Mouse (Mus musculus): Measurements from ENCODE around the gene Rpl37a. TPM values are rescaled to one million over a fixed set of nuclear protein-coding genes. Genes with fewer than 3 reads are reported as not detected.

Gene Rpl37a
- polyA plus RNA-seq, 1 experiment = 839 TPM

GRCm38 (mm10) chr1:72715593-72716361, 4.7 kb downstream of the Rpl37a start:
- Histone ChIP-seq H3K4me3 (ENCODE audit: insufficient read depth, low read length) (no peak overlapping the region), H3K27ac (ENCODE audit: insufficient read depth, low read length) (no peak overlapping the region), H3K4me1 (ENCODE audit: control insufficient read depth, insufficient read depth, low read length) (peaks cover 3% of the 10 kb centered on the region)
- TF ChIP-seq CTCF (IDR thresholded peaks at IDR 0.05; ENCODE audit: extremely low read depth, insufficient read depth, low read length) (no peak), POLR2A (IDR thresholded peaks at IDR 0.05; ENCODE audit: extremely low read depth, insufficient read depth, low read length) (no peak)

- TF ChIP-seq POLR2A (IDR thresholded peaks at IDR 0.05; ENCODE audit: extremely low read depth, insufficient read depth, low read length) (no peak), CTCF (IDR thresholded peaks at IDR 0.05; ENCODE audit: extremely low read depth, insufficient read depth, low read length) (no peak)
- H3K4me3 ChIP-seq (ENCODE audit: insufficient read depth, low read length) = no peak overlapping the region
- no peak overlapping the region for H3K27ac ChIP-seq (ENCODE audit: insufficient read depth, low read length)
- H3K4me1 ChIP-seq (ENCODE audit: control insufficient read depth, insufficient read depth, low read length) = peaks cover 3% of the 10 kb centered on the region
Observed at GRCm38 (mm10) chr1:72716421-72716820, 5.3 kb downstream of the Rpl37a start.

GRCm38 (mm10) chr1:72716926-72717325, 5.8 kb downstream of the Rpl37a start:
- Histone ChIP-seq H3K4me1 (ENCODE audit: control insufficient read depth, insufficient read depth, low read length) (peaks cover 3% of the 10 kb centered on the region), H3K27ac (ENCODE audit: insufficient read depth, low read length) (no peak overlapping the region), H3K4me3 (ENCODE audit: insufficient read depth, low read length) (no peak overlapping the region)
- TF ChIP-seq POLR2A (IDR thresholded peaks at IDR 0.05; ENCODE audit: extremely low read depth, insufficient read depth, low read length) = no peak
- peak; percentile 85 for TF ChIP-seq CTCF (IDR thresholded peaks at IDR 0.05; ENCODE audit: extremely low read depth, insufficient read depth, low read length)

- H3K27ac ChIP-seq (ENCODE audit: insufficient read depth, low read length) = no peak overlapping the region
- no peak for TF ChIP-seq CTCF (IDR thresholded peaks at IDR 0.05; ENCODE audit: extremely low read depth, insufficient read depth, low read length)
- TF ChIP-seq POLR2A (IDR thresholded peaks at IDR 0.05; ENCODE audit: extremely low read depth, insufficient read depth, low read length) = no peak
- no peak overlapping the region for H3K4me3 ChIP-seq (ENCODE audit: insufficient read depth, low read length)
- peaks cover 3% of the 10 kb centered on the region for H3K4me1 ChIP-seq (ENCODE audit: control insufficient read depth, insufficient read depth, low read length)
Observed at GRCm38 (mm10) chr1:72717540-72717939, 6.5 kb downstream of the Rpl37a start.

- Histone ChIP-seq H3K4me1 (ENCODE audit: control insufficient read depth, insufficient read depth, low read length) (no peaks in the 10 kb centered on the region), H3K27ac (ENCODE audit: insufficient read depth, low read length) (no peak overlapping the region), H3K4me3 (ENCODE audit: insufficient read depth, low read length) (no peak overlapping the region)
- TF ChIP-seq CTCF (IDR thresholded peaks at IDR 0.05; ENCODE audit: extremely low read depth, insufficient read depth, low read length) (peak; percentile 76), POLR2A (IDR thresholded peaks at IDR 0.05; ENCODE audit: extremely low read depth, insufficient read depth, low read length) (no peak)
Observed at GRCm38 (mm10) chr1:72718846-72719245, 7.8 kb downstream of the Rpl37a start.

- Histone ChIP-seq H3K4me3 (ENCODE audit: insufficient read depth, low read length) (no peak overlapping the region), H3K4me1 (ENCODE audit: control insufficient read depth, insufficient read depth, low read length) (no peaks in the 10 kb centered on the region), H3K27ac (ENCODE audit: insufficient read depth, low read length) (no peak overlapping the region)
- TF ChIP-seq POLR2A (IDR thresholded peaks at IDR 0.05; ENCODE audit: extremely low read depth, insufficient read depth, low read length) = no peak
- no peak for TF ChIP-seq CTCF (IDR thresholded peaks at IDR 0.05; ENCODE audit: extremely low read depth, insufficient read depth, low read length)
Observed at GRCm38 (mm10) chr1:72720115-72720725, 9.1 kb downstream of the Rpl37a start.

GRCm38 (mm10) chr1:72722646-72723045, 11.6 kb downstream of the Rpl37a start:
- Histone ChIP-seq H3K4me1 (ENCODE audit: control insufficient read depth, insufficient read depth, low read length) (no peaks in the 10 kb centered on the region), H3K4me3 (ENCODE audit: insufficient read depth, low read length) (no peak overlapping the region), H3K27ac (ENCODE audit: insufficient read depth, low read length) (no peak overlapping the region)
- no peak for TF ChIP-seq POLR2A (IDR thresholded peaks at IDR 0.05; ENCODE audit: extremely low read depth, insufficient read depth, low read length)
- no peak for TF ChIP-seq CTCF (IDR thresholded peaks at IDR 0.05; ENCODE audit: extremely low read depth, insufficient read depth, low read length)

GRCm38 (mm10) chr1:72724354-72724753, 13.3 kb downstream of the Rpl37a start:
- Histone ChIP-seq H3K27ac (ENCODE audit: insufficient read depth, low read length) (no peak overlapping the region), H3K4me3 (ENCODE audit: insufficient read depth, low read length) (no peak overlapping the region), H3K4me1 (ENCODE audit: control insufficient read depth, insufficient read depth, low read length) (no peaks in the 10 kb centered on the region)
- no peak for TF ChIP-seq POLR2A (IDR thresholded peaks at IDR 0.05; ENCODE audit: extremely low read depth, insufficient read depth, low read length)
- no peak for TF ChIP-seq CTCF (IDR thresholded peaks at IDR 0.05; ENCODE audit: extremely low read depth, insufficient read depth, low read length)

- TF ChIP-seq CTCF (IDR thresholded peaks at IDR 0.05; ENCODE audit: extremely low read depth, insufficient read depth, low read length) = no peak
- TF ChIP-seq POLR2A (IDR thresholded peaks at IDR 0.05; ENCODE audit: extremely low read depth, insufficient read depth, low read length) = no peak
- no peak overlapping the region for H3K27ac ChIP-seq (ENCODE audit: insufficient read depth, low read length)
- H3K4me3 ChIP-seq (ENCODE audit: insufficient read depth, low read length) = no peak overlapping the region
- no peaks in the 10 kb centered on the region for H3K4me1 ChIP-seq (ENCODE audit: control insufficient read depth, insufficient read depth, low read length)
Observed at GRCm38 (mm10) chr1:72725941-72726340, 14.9 kb downstream of the Rpl37a start.

- Histone ChIP-seq H3K27ac (ENCODE audit: insufficient read depth, low read length) (no peak overlapping the region), H3K4me1 (ENCODE audit: control insufficient read depth, insufficient read depth, low read length) (no peaks in the 10 kb centered on the region), H3K4me3 (ENCODE audit: insufficient read depth, low read length) (no peak overlapping the region)
- no peak for TF ChIP-seq CTCF (IDR thresholded peaks at IDR 0.05; ENCODE audit: extremely low read depth, insufficient read depth, low read length)
- TF ChIP-seq POLR2A (IDR thresholded peaks at IDR 0.05; ENCODE audit: extremely low read depth, insufficient read depth, low read length) = no peak
Observed at GRCm38 (mm10) chr1:72728781-72729180, 17.7 kb downstream of the Rpl37a start.
